Mouse (Mus musculus) lung, adult 2 months (tissue): ENCODE results near the gene Stk11.

ENCODE experiments used
- CTCF ChIP-seq: fragments of 200-500 bp; IDR thresholded peaks from 2 replicates; pipeline ENCODE4 v1.5.1; 2011; ENCODE audit warnings: mild to moderate bottlenecking, low read length, control low read depth; ENCODE audit not compliant: insufficient read depth
- POLR2A ChIP-seq: fragments of 200-500 bp; IDR thresholded peaks from 2 replicates; pipeline ENCODE4 v1.6.1; 2011; ENCODE audit warnings: low read depth, mild to moderate bottlenecking, control low read depth, low read length, borderline replicate concordance; ENCODE audit errors: extremely low read depth

GRCm38 (mm10) chr10:80165392-80166128 lies 50.0 kb downstream of the Stk11 start, which contains the start of gene Cirbp:
- no peak for TF ChIP-seq POLR2A
- no peak for TF ChIP-seq CTCF
